Mouse (Mus musculus) urinary bladder, postnatal 36 days (tissue): ENCODE results near the gene Stpg2.
"Not testable (repeated sequence)": the region's sequence is repeated elsewhere in the genome, so short reads cannot be mapped to it uniquely, and the experiment has no call there.

ENCODE experiments used
- DNase-seq, 2 experiments: peaks; one replicate each; pipeline ENCODE4 v3.0.0; 2022; ENCODE audit warnings: low spot score in 2 of 2, mixed read lengths in 1 of 2

Stpg2 gene

DNA sequence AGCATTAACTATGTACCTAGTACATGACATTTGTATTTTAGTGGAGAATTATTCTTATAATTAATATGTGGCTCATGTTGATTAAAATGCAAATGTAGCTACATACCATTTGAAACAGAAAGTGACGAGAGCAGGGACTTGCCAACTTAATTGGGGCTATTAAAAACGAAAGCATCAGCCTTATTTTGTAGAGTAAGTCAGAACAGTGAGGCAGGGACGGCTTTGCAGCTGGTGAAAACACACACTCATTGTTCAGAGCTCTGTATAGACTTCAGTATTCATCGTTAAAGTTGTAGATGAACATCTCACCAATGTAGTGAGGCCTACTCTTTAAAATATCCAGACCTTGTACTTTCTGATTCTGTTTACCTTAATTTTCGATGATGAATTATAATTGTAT, 213.6 kb downstream of the Stpg2 start:
- DNase-seq, result no peak

DNA sequence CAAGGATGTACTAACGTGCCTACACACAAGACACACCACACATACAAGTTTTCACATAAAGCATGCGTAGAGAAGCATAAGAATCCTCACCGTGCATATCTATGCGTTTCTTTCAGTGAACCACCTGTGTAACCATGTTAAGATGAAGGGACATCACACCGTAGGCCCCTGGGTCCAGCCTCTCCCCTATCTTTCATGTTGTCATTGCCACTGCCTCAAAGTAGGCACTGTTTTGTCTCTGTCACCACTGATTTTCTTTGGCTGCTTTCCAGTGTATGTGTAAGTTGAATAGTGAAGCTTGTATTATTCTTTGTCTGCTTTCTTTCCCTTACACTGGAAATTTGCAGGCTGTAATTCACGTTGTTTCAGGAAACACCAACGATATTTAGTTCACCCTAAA, 236.7 kb downstream of the Stpg2 start:
- DNase-seq, result no peak

DNA sequence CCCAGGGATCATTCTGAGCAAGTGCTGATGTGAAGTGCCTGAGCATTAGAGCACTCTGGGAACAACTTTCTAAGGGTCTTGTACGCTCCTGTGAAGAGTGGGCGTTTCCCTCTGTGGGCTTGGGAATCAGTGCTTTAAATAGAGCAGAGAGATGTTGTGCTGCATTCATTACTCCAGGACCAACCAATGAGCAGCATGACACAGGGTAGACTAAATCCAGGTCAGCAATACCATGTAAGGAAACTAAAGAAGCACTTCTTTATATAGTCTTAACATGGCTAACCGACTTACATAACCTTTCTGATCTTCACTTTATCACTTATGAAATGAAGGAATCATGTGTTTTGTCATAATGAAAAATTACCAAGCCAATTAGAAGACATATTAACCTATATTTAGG, 290.4 kb downstream of the Stpg2 start:
- no peak for DNase-seq

DNA sequence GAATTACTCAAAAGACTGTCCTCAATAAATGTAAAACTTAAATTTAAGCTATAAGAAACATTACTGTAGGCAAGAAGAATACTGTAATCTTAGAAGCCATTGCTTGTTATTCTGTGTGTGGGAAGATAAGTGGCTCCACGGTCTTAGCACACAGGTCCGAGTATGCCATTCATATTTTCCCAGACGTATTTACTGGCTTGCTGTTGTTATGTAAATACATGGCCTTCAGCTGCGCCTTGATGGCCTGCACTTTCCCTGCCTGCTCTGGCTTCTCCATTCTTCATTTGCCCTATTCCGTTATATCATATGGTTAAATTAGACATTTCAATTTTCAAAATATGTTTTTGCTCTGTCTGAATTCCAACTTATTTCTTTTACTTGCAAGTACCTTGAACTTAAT, 296.7 kb downstream of the Stpg2 start:
- no peak for DNase-seq

DNA sequence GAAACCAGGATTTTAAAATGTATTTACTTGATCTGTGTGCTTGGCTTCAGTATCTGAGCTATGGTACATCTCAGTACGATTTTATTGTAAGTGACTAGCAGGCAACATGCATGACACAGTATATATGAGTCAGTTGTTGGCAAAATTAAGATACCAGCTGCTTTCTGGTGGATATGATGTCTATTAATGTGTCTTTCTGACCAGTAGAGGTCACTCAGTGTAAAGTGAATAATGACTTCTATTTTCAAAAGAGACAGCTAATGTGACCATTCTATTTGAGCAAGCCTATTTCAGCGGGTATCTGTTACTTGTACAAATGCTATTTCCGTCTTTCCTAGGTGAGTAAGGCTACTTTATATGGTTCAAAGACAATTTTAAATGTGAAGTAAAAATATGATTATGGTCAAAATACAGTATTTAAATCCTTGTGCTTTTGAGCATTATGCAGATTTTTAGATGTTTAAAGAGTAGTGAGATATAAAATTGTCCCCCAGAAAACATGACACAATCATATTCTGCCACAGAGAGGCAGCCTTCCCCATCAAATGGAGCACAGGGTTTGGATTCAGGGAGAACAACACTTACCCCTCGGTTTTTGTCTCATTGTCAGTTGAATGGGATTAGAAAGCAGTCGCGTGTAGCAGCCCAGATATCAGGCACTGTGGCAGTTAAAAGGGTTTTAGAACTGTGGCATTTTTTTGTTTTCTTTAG, 303.9 kb downstream of the Stpg2 start:
- no peak for DNase-seq

DNA sequence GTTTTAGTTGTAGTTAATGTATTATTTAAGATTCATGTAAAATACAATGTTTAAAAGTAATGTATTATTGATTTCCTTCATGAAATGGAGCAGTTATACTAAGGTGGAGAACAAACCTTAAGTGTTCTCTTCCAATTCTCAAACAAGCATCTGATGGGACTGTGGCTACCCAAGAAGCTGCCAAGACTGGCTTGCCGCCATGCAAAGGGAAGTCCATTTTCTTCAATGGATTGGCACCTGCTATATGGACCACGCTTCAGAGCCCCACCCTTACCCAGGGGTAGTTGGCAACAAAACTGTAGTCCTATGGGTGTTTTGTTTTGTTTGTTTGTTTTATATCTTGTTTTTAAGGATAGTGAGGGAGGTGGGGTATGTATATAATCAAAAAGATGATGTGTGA, 373.0 kb downstream of the Stpg2 start:
- DNase-seq, result no peak

DNA sequence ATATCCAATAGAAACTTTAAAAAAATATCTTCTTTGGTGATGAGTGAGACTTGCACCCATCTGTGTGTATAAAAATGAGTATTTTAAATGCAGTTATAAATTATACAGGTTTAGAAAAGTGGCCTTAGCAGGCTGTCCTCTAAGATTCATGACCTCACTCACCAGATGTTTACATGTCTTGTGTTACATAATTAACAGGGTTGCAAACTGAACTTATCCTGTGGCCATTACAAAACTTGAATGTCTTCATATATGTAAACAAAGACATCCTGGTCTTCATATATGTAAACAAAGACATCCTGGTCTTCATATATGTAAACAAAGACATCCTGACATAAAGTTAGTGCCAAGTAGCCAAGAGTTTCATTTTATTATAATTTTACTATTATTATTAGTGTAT, 375.8 kb downstream of the Stpg2 start:
- DNase-seq, result no peak

DNA sequence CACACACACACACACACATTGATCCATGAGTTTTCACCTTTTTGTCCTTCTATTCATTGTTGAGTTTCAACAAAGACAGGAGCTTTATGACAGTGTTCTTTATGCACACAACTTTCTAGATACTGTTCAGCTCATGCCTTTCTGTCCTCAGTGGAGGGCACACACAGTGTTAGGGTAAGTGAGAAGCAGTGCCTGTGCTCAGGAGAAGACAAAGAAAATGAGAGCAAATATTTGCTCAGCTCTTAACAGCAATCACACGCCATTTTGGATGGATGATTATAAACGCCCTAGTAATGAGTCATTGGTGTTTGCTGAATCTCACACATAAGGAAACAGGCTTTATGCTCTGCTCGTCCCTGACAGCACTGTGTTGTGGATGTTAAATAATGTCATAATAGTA, 394.0 kb downstream of the Stpg2 start:
- no peak for DNase-seq

DNA sequence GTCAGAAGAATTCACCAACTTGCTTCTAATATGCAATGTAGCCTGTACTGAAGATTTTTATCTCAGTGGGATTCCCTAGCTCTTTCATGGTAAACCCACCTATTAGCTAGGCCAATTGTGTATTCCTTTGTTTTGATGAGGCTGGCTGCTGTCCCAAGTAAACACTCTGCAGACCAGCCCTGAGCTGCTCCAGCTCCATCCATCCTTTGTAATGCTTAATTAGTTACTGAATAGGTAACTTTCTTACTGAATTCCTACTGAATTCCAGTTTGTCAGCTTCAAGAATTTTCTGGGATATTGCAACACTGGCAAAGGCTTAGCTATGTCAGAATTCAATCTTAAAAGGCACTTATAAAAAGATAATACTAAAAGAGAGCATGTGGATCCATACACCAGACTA, 402.8 kb downstream of the Stpg2 start:
- DNase-seq, result not testable (repeated sequence)

DNA sequence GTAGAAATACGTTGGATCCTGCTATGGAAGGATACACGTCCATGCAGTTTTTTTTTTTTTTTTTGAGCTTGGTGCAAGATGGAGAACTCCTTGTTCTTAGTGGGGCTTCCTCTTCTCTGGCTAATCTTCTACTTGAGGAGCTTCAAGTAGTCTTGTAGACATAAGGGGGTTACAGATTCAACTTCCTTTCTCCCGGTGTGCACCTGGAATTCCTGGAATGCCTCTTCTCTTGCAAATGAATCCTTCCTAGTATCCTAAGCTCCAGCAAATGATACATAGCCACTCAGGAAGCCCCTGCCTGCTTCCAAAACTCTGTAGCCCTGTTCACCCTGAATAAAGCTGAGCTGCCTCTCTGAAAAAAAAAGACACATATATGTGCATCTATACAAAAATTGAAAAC, 409.1 kb downstream of the Stpg2 start:
- no peak for DNase-seq

DNA sequence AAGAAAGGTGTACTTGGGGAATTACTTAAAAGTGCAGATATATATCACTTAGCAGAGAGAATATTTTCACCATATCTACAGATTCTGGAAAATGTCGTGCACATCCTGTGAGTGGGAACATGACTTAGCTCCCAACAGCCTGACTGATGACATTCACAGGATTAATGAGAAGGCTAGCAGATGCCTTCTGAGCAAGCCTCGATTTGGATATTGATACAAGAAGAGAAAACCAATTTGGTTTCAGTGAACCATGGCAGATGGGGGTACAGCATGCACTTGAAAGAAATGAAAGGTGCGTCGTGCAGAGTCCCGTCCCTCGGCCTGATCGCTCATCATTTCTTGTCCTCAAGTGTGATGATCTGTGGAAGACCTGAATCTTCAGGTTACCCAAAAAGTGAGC, 410.3 kb downstream of the Stpg2 start:
- DNase-seq, result no peak

DNA sequence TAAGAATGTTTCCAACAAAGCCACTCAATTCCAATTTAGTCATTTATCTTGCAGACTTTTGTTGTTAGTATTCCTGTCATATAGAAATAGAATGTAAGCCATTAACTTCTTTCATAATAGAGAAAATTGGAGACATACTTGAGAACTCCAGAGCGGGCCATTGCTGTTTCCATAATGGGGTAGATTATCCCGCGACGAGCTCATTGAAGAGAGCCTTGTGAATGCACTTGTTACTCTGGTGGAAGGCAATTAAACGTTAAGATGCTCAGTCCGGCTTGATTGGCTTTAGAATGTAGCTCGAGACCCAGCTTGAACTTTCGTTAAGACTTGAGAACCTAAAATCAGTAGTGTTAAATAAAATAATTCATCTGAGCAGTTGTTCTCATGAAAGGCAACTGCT, 432.4 kb downstream of the Stpg2 start:
- no peak for DNase-seq

DNA sequence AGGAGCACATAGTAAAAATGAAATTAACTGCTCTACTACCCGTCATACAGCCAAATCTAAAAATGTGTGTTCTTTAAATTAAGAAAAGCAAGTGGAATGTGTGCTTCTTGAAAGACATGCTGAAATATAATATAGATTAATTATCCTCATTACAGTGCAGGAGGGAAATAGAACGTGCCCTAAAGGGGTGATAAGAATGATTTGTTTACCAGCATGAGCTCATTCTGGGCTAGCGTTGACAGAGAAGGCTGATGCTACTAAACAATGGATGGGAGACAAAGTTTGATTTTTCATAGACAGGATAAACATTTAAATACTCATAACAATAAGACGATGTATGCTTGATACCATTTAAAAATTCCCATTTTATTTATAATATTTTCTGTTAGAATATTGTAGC, 446.0 kb downstream of the Stpg2 start:
- DNase-seq, result no peak

DNA sequence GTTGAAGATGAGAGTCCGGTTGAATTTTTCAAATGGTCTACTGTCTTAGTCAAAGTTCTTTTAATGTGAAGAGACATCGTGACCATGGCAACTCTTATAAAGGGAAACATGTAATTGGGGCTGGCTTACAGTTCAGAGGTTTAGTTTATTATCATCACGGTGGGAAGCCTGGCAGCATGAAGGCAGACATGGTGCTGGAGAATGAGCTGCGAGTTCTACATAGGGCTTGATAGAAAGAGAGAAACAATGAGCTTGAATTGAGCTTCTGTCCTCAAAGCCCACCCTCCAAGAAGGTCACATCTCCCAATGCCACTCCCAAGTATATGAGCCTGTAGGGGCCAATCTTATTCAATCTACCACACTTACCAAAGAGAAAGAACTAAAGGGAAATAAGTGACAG, 453.9 kb downstream of the Stpg2 start:
- DNase-seq, result no peak

DNA sequence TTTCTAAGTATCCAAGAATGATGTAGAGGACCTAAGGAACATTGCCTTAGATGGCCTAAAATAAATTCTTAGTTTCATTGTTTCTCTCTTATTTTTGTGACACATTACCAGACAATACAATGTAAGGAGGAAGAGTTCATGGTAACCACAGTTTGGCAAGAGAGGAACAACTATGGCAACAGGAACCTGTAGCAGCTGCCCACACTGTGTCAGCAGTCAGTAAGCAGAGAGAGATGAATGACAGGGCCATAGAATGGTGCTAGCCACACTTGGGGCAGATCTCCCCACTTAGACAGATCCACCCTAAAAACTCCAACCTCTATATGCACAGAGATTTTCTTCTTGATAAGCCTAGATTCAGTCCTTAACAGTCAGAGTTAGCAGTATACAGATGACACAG, 456.7 kb downstream of the Stpg2 start:
- DNase-seq, result no peak

DNA sequence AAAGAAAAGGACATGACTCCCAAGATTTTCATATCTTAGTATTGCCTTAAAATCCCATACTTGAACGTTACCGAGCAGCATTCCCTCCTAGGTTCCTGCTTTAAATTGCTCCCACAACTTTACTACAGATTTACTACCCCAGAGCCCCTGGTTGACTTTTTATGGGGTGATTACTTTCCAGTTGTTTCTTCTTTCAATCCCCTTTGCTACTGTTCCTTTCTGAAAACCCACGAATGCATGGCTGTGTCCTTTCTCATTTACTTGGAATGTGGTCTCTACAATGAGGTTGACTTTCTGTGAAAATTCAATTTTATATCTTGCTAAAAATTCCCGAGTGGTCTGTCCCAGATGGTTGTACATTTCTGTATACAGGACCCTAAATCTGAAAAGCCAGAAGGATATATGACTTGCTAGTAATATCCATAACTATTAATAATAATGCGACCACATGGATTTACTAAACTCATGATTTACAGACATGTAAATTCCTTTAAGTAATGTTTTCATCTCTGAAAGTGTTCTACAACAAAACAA, 458.3 kb downstream of the Stpg2 start:
- DNase-seq, result no peak

DNA sequence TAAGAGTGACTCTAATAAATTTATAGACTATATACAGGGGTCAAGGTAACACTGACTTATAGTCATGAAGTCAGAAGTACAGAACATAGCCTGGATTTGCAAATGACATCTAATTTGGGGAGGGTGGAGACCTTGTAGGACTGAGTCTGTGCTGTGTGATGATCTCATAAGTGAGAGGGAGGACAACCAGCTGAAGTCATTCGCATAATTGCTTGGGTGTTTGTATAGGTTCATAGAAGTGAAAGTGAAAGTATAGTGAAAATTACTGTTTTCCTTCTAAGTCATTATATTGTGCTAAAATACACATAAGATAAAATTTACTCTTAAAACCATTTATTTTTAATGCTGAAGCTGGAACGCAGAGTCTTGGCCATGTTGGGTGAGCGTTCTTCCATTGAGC, 459.6 kb downstream of the Stpg2 start:
- no peak for DNase-seq

DNA sequence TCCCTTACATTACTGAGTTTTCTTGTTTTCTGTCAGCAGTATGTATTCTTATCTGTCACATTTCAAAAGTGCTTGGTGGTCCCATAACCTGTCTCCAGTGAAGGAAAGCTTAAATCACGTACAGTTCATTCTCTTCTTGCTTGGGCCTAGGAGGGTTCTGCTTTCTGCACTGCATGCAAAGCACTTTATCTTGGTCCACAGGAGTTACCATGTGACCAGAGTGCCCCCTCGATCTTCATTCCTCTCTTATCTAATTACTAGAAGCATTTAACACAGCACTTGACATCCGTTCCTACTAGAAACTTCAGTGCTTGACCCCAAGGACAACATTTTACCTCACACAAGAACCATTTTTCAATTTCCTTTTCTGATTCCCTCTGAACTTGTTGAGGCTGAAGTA, 470.7 kb downstream of the Stpg2 start:
- DNase-seq, result no peak

DNA sequence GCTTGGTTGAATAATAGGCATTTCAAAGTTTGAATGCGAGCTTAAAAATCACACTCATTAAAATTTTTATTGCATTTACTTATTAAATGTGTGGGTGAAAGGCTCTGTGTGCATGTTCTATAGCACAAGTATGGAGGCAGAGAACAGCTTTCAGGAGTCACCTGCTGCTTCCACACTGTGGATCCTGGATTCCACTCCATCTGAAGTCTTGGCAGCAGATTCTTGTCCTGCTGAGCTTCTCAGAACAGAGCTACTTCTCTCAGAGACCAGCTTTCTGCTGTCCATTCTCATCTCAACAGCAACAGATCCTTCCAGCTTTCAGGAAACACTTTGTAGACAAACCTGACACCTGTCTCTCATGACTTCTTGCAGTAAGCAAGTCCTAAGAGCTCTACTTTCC, 471.2 kb downstream of the Stpg2 start:
- no peak for DNase-seq

DNA sequence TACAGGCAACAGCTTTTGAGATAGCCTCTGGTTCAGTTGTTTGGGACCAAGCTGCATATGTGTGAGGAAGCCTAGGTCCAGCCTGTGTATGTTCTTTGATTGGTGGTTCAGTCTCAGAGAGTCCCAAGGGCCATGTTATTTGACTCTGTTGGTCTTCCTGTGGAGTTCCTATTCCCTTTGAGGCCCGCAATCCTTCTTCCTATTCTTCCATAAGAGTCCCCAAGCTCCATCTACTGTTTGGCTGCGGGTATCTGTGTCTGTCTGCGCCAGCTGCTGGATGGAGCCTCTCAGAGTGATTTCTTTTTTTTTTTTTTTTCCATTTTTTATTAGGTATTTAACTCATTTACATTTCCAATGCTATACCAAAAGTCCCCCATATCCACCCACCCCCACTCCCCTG, 498.7 kb downstream of the Stpg2 start:
- not testable (repeated sequence) for DNase-seq

DNA sequence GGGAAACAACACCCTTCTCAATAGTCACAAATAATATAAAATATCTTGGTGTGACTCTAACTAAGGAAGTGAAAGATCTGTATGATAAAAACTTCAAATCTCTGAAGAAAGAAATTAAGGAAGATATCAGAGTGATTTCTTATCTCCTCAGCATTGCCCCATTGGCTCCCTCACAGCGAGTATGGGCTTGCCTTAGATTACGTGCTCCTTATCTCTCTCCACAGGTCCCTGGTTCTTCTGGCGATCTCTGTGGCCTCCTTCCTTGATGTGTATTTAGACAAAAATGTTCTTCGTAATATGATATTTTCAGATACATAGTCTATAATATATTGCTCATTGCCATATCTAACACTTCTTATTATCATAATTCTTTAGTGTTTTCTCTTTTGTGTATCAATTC, 501.9 kb downstream of the Stpg2 start:
- DNase-seq, result not testable (repeated sequence)

DNA sequence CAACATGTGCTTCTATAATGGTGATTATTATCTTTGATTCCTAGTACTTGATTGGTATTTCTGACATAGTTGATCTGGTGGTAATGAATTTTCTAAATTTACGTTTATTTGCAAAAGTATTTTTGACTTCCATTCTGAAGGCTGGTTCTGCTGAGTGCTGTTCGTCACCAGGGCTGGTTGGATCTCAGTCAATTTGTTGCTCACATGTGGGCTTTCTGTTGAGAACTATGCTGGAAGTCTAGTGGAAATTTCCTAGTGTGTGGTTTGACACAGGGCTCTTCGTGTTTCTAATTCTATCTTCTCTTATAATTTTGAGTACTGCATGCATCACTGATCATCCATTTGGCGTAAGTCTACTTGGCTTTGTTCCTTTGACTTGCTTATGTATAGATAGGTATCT, 504.3 kb downstream of the Stpg2 start:
- no peak for DNase-seq

DNA sequence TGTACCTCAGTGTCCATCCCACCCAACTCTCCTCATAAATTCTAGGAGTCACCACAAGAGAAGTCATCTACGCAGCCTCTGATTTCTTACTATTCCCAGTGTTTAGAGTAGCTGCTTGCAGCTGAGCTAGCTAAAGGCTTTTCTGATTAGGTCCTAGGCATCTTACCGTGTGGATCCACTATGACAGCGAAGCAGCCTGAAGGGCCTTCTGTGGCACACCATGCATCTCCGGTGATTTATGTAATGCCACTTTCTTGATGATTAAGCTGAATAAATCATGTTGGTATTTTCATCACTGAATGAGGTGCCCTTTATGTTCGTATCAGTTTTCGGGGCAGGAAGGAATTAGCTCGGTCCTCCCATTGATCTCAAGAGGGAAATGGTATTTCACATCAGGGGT, 523.3 kb downstream of the Stpg2 start:
- DNase-seq, result no peak

DNA sequence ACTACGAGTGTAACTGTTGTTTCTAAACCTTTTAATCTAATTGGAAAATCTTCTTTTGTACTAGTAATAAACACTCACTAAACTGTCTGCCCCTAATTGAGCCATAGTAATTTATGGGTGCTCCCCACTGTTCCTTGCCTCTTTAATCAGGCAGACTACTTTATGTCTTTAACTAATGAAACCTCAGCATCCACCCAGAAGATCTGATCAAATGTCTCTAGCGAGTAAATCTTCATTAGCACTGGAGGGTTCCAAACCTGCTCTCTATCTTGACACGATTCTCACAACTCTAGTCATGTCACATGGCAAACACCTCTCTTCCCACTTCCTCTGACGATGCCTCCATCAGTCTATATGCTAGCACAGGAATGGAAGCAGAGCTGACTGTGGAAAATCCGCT, 523.8 kb downstream of the Stpg2 start:
- no peak for DNase-seq
